Mouse (Mus musculus): ENCODE measurements around the gene Zbtb42. TPM values are rescaled to one million over a fixed set of nuclear protein-coding genes. Genes with fewer than 3 reads are reported as not detected.

Gene Zbtb42
- total and polyA plus RNA-seq, 3 experiments, result 7.6 to 11.4 TPM; not detected in 1

GRCm38 (mm10) chr12:112721424-112722239 lies 43.0 kb downstream of the Zbtb42 start:
- H3K27me3 ChIP-seq (ENCODE audit: control insufficient read depth in 1 of 2, insufficient read depth in 2 of 2, low read length in 2 of 2), result peaks cover 0 to 2% of the 10 kb centered on the region in 2 experiments; a peak in 1 of 4 replicates
- H3K4me1 ChIP-seq (ENCODE audit: control insufficient read depth in 1 of 2, insufficient read depth in 2 of 2, low read length in 2 of 2), result peaks cover 0 to 14% of the 10 kb centered on the region in 2 experiments; a peak in 3 of 4 replicates
- H3K27ac ChIP-seq (ENCODE audit: control insufficient read depth, low read depth, low read length), result no peak overlapping the region
- peak overlapping the region; percentile 36 to 38; a peak in 3 of 4 replicates for H3K4me3 ChIP-seq (ENCODE audit: control insufficient read depth in 1 of 2, insufficient read depth in 1 of 2, low read depth in 2 of 2, low read length in 2 of 2)
- 0 out of 4 replicates have a peak, but pooled peaks cover 0 to 2% of the 10 kb centered on the region in 2 experiments for H3K36me3 ChIP-seq (ENCODE audit: control insufficient read depth in 1 of 2, insufficient read depth in 2 of 2, low read length in 2 of 2)
- H3K9ac ChIP-seq (ENCODE audit: control insufficient read depth, low read depth, low read length, poor library complexity, severe bottlenecking), result no peak overlapping the region
- peak; percentile 58 for DNase-seq (ENCODE audit: low read depth, low spot score)
- H3K79me2 ChIP-seq (ENCODE audit: control insufficient read depth, insufficient read depth, low read length, poor library complexity), result no peaks in the 10 kb centered on the region; the same call in 1 of the 2 replicates
- TF ChIP-seq ELF1 (IDR thresholded peaks at IDR 0.05; ENCODE audit: low read depth, low read length), result 0 out of 2 replicates have a peak, but pooled peaks have one; percentile 18
- no peak for TF ChIP-seq TAL1 (IDR thresholded peaks at IDR 0.05; ENCODE audit: low read length)
- peak in 2 of 3 experiments; percentile 12 to 40; a peak in 3 of 6 replicates for TF ChIP-seq CTCF (IDR thresholded peaks at IDR 0.05 in 2 of 3, conservative IDR thresholded peaks at IDR 0.05 in 1 of 3; ENCODE audit: control insufficient read depth in 1 of 3, insufficient read depth in 1 of 3, low read depth in 2 of 3, low read length in 3 of 3, poor library complexity in 1 of 3, severe bottlenecking in 1 of 3)
- TF ChIP-seq ZNF384 (IDR thresholded peaks at IDR 0.05; ENCODE audit: low read depth, low read length), result no peak
- TF ChIP-seq MEF2A (IDR thresholded peaks at IDR 0.05; ENCODE audit: extremely low read depth, insufficient replicate concordance, low read depth, low read length, poor library complexity, severe bottlenecking), result no peak
- TF ChIP-seq NRF1 (IDR thresholded peaks at IDR 0.05; ENCODE audit: insufficient read depth, low read depth, low read length, poor library complexity, severe bottlenecking), result no peak
- TF ChIP-seq EP300 (IDR thresholded peaks at IDR 0.05; ENCODE audit: low read depth in 1 of 2, low read length in 2 of 2), result no peak
- no peak for TF ChIP-seq SMC3 (IDR thresholded peaks at IDR 0.05; ENCODE audit: low read depth, low read length)
- no peak for TF ChIP-seq RAD21 (IDR thresholded peaks at IDR 0.05; ENCODE audit: low read depth, low read length)
- no peak for TF ChIP-seq USF1 (IDR thresholded peaks at IDR 0.05; ENCODE audit: low read depth, low read length)
- TF ChIP-seq UBTF (IDR thresholded peaks at IDR 0.05; ENCODE audit: borderline replicate concordance, insufficient read depth, low read depth, low read length), result 0 out of 2 replicates have a peak, but pooled peaks have one; percentile 12
- TF ChIP-seq ZKSCAN1 (IDR thresholded peaks at IDR 0.05; ENCODE audit: low read depth, low read length), result no peak
- no peak for TF ChIP-seq MAFK (IDR thresholded peaks at IDR 0.05; ENCODE audit: borderline replicate concordance, low read depth, low read length)
- TF ChIP-seq GATA1 (IDR thresholded peaks at IDR 0.05; ENCODE audit: low read depth, low read length), result no peak
- no peaks in the 10 kb centered on the region for H3K9me3 ChIP-seq (replicated peaks; ENCODE audit: insufficient read depth, low read length)

GRCm38 (mm10) chr12:112722240-112723027 lies 43.8 kb downstream of the Zbtb42 start:
- H3K9me3 ChIP-seq (replicated peaks; ENCODE audit: insufficient read depth, low read length), result no peaks in the 10 kb centered on the region
- peak overlapping the region; percentile 51 for H3K9ac ChIP-seq (ENCODE audit: control insufficient read depth, low read depth, low read length, poor library complexity, severe bottlenecking)
- no peak overlapping the region for H3K27ac ChIP-seq (ENCODE audit: control insufficient read depth, low read depth, low read length)
- H3K4me3 ChIP-seq (ENCODE audit: control insufficient read depth in 1 of 2, insufficient read depth in 1 of 2, low read depth in 2 of 2, low read length in 2 of 2), result peak overlapping the region; percentile 54 to 70
- peaks cover 0 to 14% of the 10 kb centered on the region in 2 experiments; a peak in 3 of 4 replicates for H3K4me1 ChIP-seq (ENCODE audit: control insufficient read depth in 1 of 2, insufficient read depth in 2 of 2, low read length in 2 of 2)
- DNase-seq (ENCODE audit: low read depth, low spot score), result peak; percentile 66
- no peaks in the 10 kb centered on the region; the same call in 1 of the 2 replicates for H3K79me2 ChIP-seq (ENCODE audit: control insufficient read depth, insufficient read depth, low read length, poor library complexity)
- H3K36me3 ChIP-seq (ENCODE audit: control insufficient read depth in 1 of 2, insufficient read depth in 2 of 2, low read length in 2 of 2), result 0 out of 4 replicates have a peak, but pooled peaks cover 0 to 2% of the 10 kb centered on the region in 2 experiments
- H3K27me3 ChIP-seq (ENCODE audit: control insufficient read depth in 1 of 2, insufficient read depth in 2 of 2, low read length in 2 of 2), result peaks cover 0 to 2% of the 10 kb centered on the region in 2 experiments; a peak in 1 of 4 replicates
- TF ChIP-seq POLR2AphosphoS2 (IDR thresholded peaks at IDR 0.05; ENCODE audit: low read length) (no peak), MAX (IDR thresholded peaks at IDR 0.05; ENCODE audit: low read length) (0 out of 2 replicates have a peak, but pooled peaks have one; percentile 11), HCFC1 (IDR thresholded peaks at IDR 0.05; ENCODE audit: low read depth, low read length) (no peak), SIN3A (IDR thresholded peaks at IDR 0.05; ENCODE audit: low read length) (no peak; the same call in 1 of the 2 replicates), NRF1 (IDR thresholded peaks at IDR 0.05; ENCODE audit: insufficient read depth, low read depth, low read length, poor library complexity, severe bottlenecking) (peak; percentile 64), ZKSCAN1 (IDR thresholded peaks at IDR 0.05; ENCODE audit: low read depth, low read length) (no peak), TAL1 (IDR thresholded peaks at IDR 0.05; ENCODE audit: low read length) (no peak), RAD21 (IDR thresholded peaks at IDR 0.05; ENCODE audit: low read depth, low read length) (no peak), KAT2A (conservative IDR thresholded peaks at IDR 0.05; ENCODE audit: low read depth, low read length) (no peak), UBTF (IDR thresholded peaks at IDR 0.05; ENCODE audit: borderline replicate concordance, insufficient read depth, low read depth, low read length) (no peak), CHD2 (IDR thresholded peaks at IDR 0.05; ENCODE audit: low read length) (no peak), NELFE (IDR thresholded peaks at IDR 0.05; ENCODE audit: low read depth, low read length) (peak; percentile 22; the same call in 1 of the 2 replicates), GATA1 (IDR thresholded peaks at IDR 0.05; ENCODE audit: low read depth, low read length) (no peak), MEF2A (IDR thresholded peaks at IDR 0.05; ENCODE audit: extremely low read depth, insufficient replicate concordance, low read depth, low read length, poor library complexity, severe bottlenecking) (no peak), TCF12 (IDR thresholded peaks at IDR 0.05; ENCODE audit: low read depth, low read length) (no peak), USF2 (IDR thresholded peaks at IDR 0.05; ENCODE audit: borderline replicate concordance in 1 of 2, insufficient read depth in 1 of 2, low read depth in 1 of 2, low read length in 2 of 2) (no peak), EP300 (IDR thresholded peaks at IDR 0.05; ENCODE audit: low read depth in 1 of 2, low read length in 2 of 2) (no peak), MYC (IDR thresholded peaks at IDR 0.05; ENCODE audit: low read depth, low read length) (no peak)
